Mouse (Mus musculus): Measurements from ENCODE around the gene Pgm5. TPM values are rescaled to one million over a fixed set of nuclear protein-coding genes. Genes with fewer than 3 reads are reported as not detected.

Pgm5 gene
- polyA plus RNA-seq, 2 experiments: 0.08 to 0.28 TPM

GRCm38 (mm10) chr19:24677242-24677984 is 184.2 kb downstream of the Pgm5 start:
- Histone ChIP-seq H3K4me2 (ENCODE audit: low read depth) (no peak overlapping the region), H3K9me3 (ENCODE audit: control insufficient read depth, low read length) (no peaks in the 10 kb centered on the region), H3K9ac (replicated peaks) (no peak overlapping the region), H3K27ac (no peak overlapping the region), H3K4me3 (ENCODE audit: insufficient read depth in 1 of 2, low read depth in 2 of 2, low read length in 2 of 2) (no peak overlapping the region), H3K36me3 (replicated peaks; ENCODE audit: control insufficient read depth, insufficient read depth, low read depth) (no peaks in the 10 kb centered on the region), H3K4me1 (replicated peaks; ENCODE audit: control insufficient read depth in 2 of 2, insufficient read depth in 2 of 2, low read length in 1 of 2) (no peaks in the 10 kb centered on the region), H3K27me3 (ENCODE audit: control insufficient read depth, insufficient read depth, low read length) (no peaks in the 10 kb centered on the region)
- DNase-seq (ENCODE audit: low read depth in 3 of 3, low spot score in 3 of 3) (no peak), ATAC-seq (ENCODE audit: insufficient read depth) (no peak)
- TF ChIP-seq EP300 (IDR thresholded peaks at IDR 0.05; ENCODE audit: low read depth): no peak
- WGBS (ENCODE audit: insufficient replicate concordance): 49% methylated on average over 8 of the region's 8 CpGs

GRCm38 (mm10) chr19:24676429-24676828 is 185.2 kb downstream of the Pgm5 start:
- H3K27ac ChIP-seq: no peak overlapping the region
- 0 out of 4 replicates have a peak, but pooled peaks cover 0 to 2% of the 10 kb centered on the region in 2 experiments for H3K4me1 ChIP-seq (replicated peaks; ENCODE audit: control insufficient read depth in 2 of 2, insufficient read depth in 2 of 2, low read length in 1 of 2)
- no peaks in the 10 kb centered on the region for H3K36me3 ChIP-seq (replicated peaks; ENCODE audit: control insufficient read depth, insufficient read depth, low read depth)
- DNase-seq (ENCODE audit: low read depth in 3 of 3, low spot score in 3 of 3) (no peak), ATAC-seq (ENCODE audit: insufficient read depth) (no peak)
- 68% methylated on average over 7 of the region's 7 CpGs for WGBS (ENCODE audit: insufficient replicate concordance)
- H3K9me3 ChIP-seq (ENCODE audit: control insufficient read depth, low read length): no peaks in the 10 kb centered on the region
- H3K4me2 ChIP-seq (ENCODE audit: low read depth): no peak overlapping the region
- no peak overlapping the region for H3K4me3 ChIP-seq (ENCODE audit: insufficient read depth in 1 of 2, low read depth in 2 of 2, low read length in 2 of 2)
- no peak for TF ChIP-seq EP300 (IDR thresholded peaks at IDR 0.05; ENCODE audit: low read depth)
- no peak for TF ChIP-seq CTCF (IDR thresholded peaks at IDR 0.05; ENCODE audit: low read depth)
- no peak overlapping the region for H3K9ac ChIP-seq (replicated peaks)
- no peaks in the 10 kb centered on the region for H3K27me3 ChIP-seq (ENCODE audit: control insufficient read depth, insufficient read depth, low read length)

- no peak for DNase-seq (ENCODE audit: low read depth in 3 of 3, low spot score in 3 of 3)
- Histone ChIP-seq H3K9me3 (ENCODE audit: control insufficient read depth, low read length) (no peaks in the 10 kb centered on the region), H3K4me2 (ENCODE audit: low read depth) (no peak within 1 kb of the TSS), H3K4me3 (ENCODE audit: insufficient read depth in 1 of 2, low read depth in 2 of 2, low read length in 2 of 2) (no peak within 1 kb of the TSS), H3K9ac (replicated peaks) (no peak within 1 kb of the TSS), H3K4me1 (replicated peaks; ENCODE audit: control insufficient read depth in 2 of 2, insufficient read depth in 2 of 2, low read length in 1 of 2) (0 out of 4 replicates have a peak, but pooled peaks cover 0 to 2% of the 10 kb centered on the region in 2 experiments), H3K27ac (no peak within 1 kb of the TSS), H3K36me3 (replicated peaks; ENCODE audit: control insufficient read depth, insufficient read depth, low read depth) (no peaks in the 10 kb centered on the region), H3K27me3 (ENCODE audit: control insufficient read depth, insufficient read depth, low read length) (no peaks in the 10 kb centered on the region)
- TF ChIP-seq CTCF (IDR thresholded peaks at IDR 0.05; ENCODE audit: low read depth) (no peak), EP300 (IDR thresholded peaks at IDR 0.05; ENCODE audit: low read depth) (no peak)
- 29% methylated on average over 4 of the region's 4 CpGs for WGBS (ENCODE audit: insufficient replicate concordance)
- no peak for ATAC-seq (ENCODE audit: insufficient read depth)
These were observed 187.9 kb downstream of the Pgm5 start, which contains the start of gene Tmem252 for GRCm38 (mm10) chr19:24673762-24674161. Gene Tmem252, plus strand, starts transcription at chr19:24674008.

- no peaks in the 10 kb centered on the region for H3K9me3 ChIP-seq (ENCODE audit: control insufficient read depth, low read length)
- no peak overlapping the region for H3K9ac ChIP-seq (replicated peaks)
- 68% methylated on average over 10 of the region's 10 CpGs for WGBS (ENCODE audit: insufficient replicate concordance)
- no peak overlapping the region for H3K27ac ChIP-seq
- DNase-seq (ENCODE audit: low read depth in 3 of 3, low spot score in 3 of 3) (no peak), ATAC-seq (ENCODE audit: insufficient read depth) (no peak)
- H3K4me2 ChIP-seq (ENCODE audit: low read depth): no peak overlapping the region
- TF ChIP-seq EP300 (IDR thresholded peaks at IDR 0.05; ENCODE audit: low read depth) (no peak), CTCF (IDR thresholded peaks at IDR 0.05; ENCODE audit: low read depth) (no peak)
- H3K4me3 ChIP-seq (ENCODE audit: insufficient read depth in 1 of 2, low read depth in 2 of 2, low read length in 2 of 2): no peak overlapping the region
- H3K27me3 ChIP-seq (ENCODE audit: control insufficient read depth, insufficient read depth, low read length): no peaks in the 10 kb centered on the region
- H3K36me3 ChIP-seq (replicated peaks; ENCODE audit: control insufficient read depth, insufficient read depth, low read depth): no peaks in the 10 kb centered on the region
- 0 out of 4 replicates have a peak, but pooled peaks cover 0 to 2% of the 10 kb centered on the region in 2 experiments for H3K4me1 ChIP-seq (replicated peaks; ENCODE audit: control insufficient read depth in 2 of 2, insufficient read depth in 2 of 2, low read length in 1 of 2)
These were observed 188.3 kb downstream of the Pgm5 start for GRCm38 (mm10) chr19:24673331-24673730.

- DNase-seq (ENCODE audit: low read depth in 3 of 3, low spot score in 3 of 3): no peak
- Histone ChIP-seq H3K9me3 (ENCODE audit: control insufficient read depth, low read length) (no peaks in the 10 kb centered on the region), H3K27ac (no peak overlapping the region), H3K9ac (replicated peaks) (no peak overlapping the region), H3K4me1 (replicated peaks; ENCODE audit: control insufficient read depth in 2 of 2, insufficient read depth in 2 of 2, low read length in 1 of 2) (0 out of 4 replicates have a peak, but pooled peaks cover 0 to 2% of the 10 kb centered on the region in 2 experiments), H3K4me2 (ENCODE audit: low read depth) (no peak overlapping the region), H3K4me3 (ENCODE audit: insufficient read depth in 1 of 2, low read depth in 2 of 2, low read length in 2 of 2) (no peak overlapping the region), H3K27me3 (ENCODE audit: control insufficient read depth, insufficient read depth, low read length) (no peaks in the 10 kb centered on the region), H3K36me3 (replicated peaks; ENCODE audit: control insufficient read depth, insufficient read depth, low read depth) (no peaks in the 10 kb centered on the region)
- TF ChIP-seq EP300 (IDR thresholded peaks at IDR 0.05; ENCODE audit: low read depth): no peak
- no peak for TF ChIP-seq CTCF (IDR thresholded peaks at IDR 0.05; ENCODE audit: low read depth)
- WGBS (ENCODE audit: insufficient replicate concordance): 35% methylated on average over 10 of the region's 10 CpGs
- no peak for ATAC-seq (ENCODE audit: insufficient read depth)
These were observed 189.2 kb downstream of the Pgm5 start for GRCm38 (mm10) chr19:24672366-24672960.
